ENCODE assay signal across 15 mouse cellular contexts in the genomic region with DNA sequence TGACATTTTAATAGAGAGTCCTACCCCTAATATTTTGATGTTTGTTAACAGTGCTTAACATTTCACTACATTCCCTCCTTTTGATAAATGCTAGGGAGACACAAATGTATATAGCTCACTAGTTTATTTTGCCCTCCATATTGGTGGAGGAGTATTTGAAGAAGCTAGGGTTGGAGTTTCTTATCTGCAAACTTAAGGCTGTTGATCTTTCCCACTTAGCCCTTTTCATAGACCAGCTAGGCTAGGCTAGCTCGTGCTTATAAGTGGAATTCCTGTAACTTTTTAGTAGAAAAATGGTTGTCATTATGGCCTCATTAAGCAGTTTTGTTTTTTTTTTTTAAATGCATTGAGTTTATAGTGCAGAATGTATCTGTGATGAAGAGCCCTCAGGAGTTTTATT. TPM values are rescaled to one million over a fixed set of nuclear protein-coding genes. Genes with fewer than 3 reads are reported as not detected.
DNase-seq lines count a peak whose midpoint lies in the region; ATAC-seq and TF ChIP-seq lines count a peak whose summit lies in the region.
"Had no signal": no experiment of that assay in that cellular context is flagged by ENCODE, and none has a peak within 500 bp of the region (broad histone marks: within the 10 kb centered on the region; RNA-seq: fewer than 3 reads in every experiment).

No protein-coding gene starts in this region.

- TF ChIP-seq RAD21 in MEL (IDR thresholded peaks at IDR 0.05; ENCODE audit: low read depth, low read length): no peak

- H3K27ac ChIP-seq in heart, embryonic 15.5 days: no peak overlapping the region
- H3K27ac ChIP-seq in lung, embryonic 15.5 days: no peak overlapping the region
- no peak overlapping the region for H3K27ac ChIP-seq in MEL (ENCODE audit: control insufficient read depth, low read depth, low read length)
- H3K27ac ChIP-seq in liver, embryonic 15.5 days (replicated peaks): peak overlapping the region; percentile 16; the same call in 1 of the 2 replicates
- H3K27ac ChIP-seq: macrophage had no signal

- 60% methylated on average over 1 of the region's 1 CpGs for WGBS in heart, embryonic 15.5 days
- WGBS in lung, embryonic 15.5 days: 27% methylated on average over 1 of the region's 1 CpGs
- 18% methylated on average over 1 of the region's 1 CpGs for WGBS in liver, embryonic 15.5 days (ENCODE audit: insufficient replicate concordance)

- TF ChIP-seq POLR2A in MEL (IDR thresholded peaks at IDR 0.05; ENCODE audit: control insufficient read depth in 1 of 2, insufficient read depth in 1 of 2, low read depth in 1 of 2, low read length in 2 of 2, poor library complexity in 1 of 2): no peak

- no peak for ATAC-seq in heart, embryonic 15.5 days (replicated peaks; ENCODE audit: insufficient number of reproducible peaks, insufficient read depth, low FRiP score, low read depth)
- no peak for ATAC-seq in lung, embryonic 15.5 days (ENCODE audit: borderline replicate concordance, extremely low read depth, low FRiP score, low TSS enrichment)
- no peak for ATAC-seq in liver, embryonic 15.5 days (ENCODE audit: insufficient read depth)
- ATAC-seq: forebrain, postnatal 0 days had no signal

- 0 out of 2 replicates have a peak overlapping the region, but pooled peaks have one; percentile 10 for H3K4me3 ChIP-seq in heart, embryonic 15.5 days
- H3K4me3 ChIP-seq in lung, embryonic 15.5 days: 0 out of 2 replicates have a peak overlapping the region, but pooled peaks have one; percentile 10
- H3K4me3 ChIP-seq in MEL (ENCODE audit: control insufficient read depth in 1 of 2, insufficient read depth in 1 of 2, low read depth in 2 of 2, low read length in 2 of 2): peak overlapping the region in 1 of 2 experiments; percentile 93; a peak in 2 of 4 replicates
- H3K4me3 ChIP-seq in liver, embryonic 15.5 days (replicated peaks): peak overlapping the region; percentile 39

- H3K79me2 ChIP-seq in MEL (ENCODE audit: control insufficient read depth, insufficient read depth, low read length, poor library complexity): peaks cover 36% of the 10 kb centered on the region

- no peak for TF ChIP-seq EP300 in MEL (IDR thresholded peaks at IDR 0.05; ENCODE audit: low read depth in 1 of 2, low read length in 2 of 2)

- H3K27me3 ChIP-seq in heart, embryonic 15.5 days: no peaks in the 10 kb centered on the region; the same call in 1 of the 2 replicates
- no peaks in the 10 kb centered on the region for H3K27me3 ChIP-seq in lung, embryonic 15.5 days
- H3K27me3 ChIP-seq in MEL (ENCODE audit: control insufficient read depth in 1 of 2, insufficient read depth in 2 of 2, low read length in 2 of 2): no peaks in the 10 kb centered on the region
- H3K27me3 ChIP-seq in liver, embryonic 15.5 days: no peaks in the 10 kb centered on the region

- H3K4me1 ChIP-seq in heart, embryonic 15.5 days (replicated peaks): peaks cover 6% of the 10 kb centered on the region
- H3K4me1 ChIP-seq in lung, embryonic 15.5 days: peaks cover 11% of the 10 kb centered on the region
- peaks cover 26 to 28% of the 10 kb centered on the region in 2 experiments for H3K4me1 ChIP-seq in MEL (ENCODE audit: control insufficient read depth in 1 of 2, insufficient read depth in 2 of 2, low read length in 2 of 2)
- H3K4me1 ChIP-seq in liver, embryonic 15.5 days (replicated peaks): peaks cover 46% of the 10 kb centered on the region

- no peak for DNase-seq in heart, postnatal 25 days (ENCODE audit: low spot score)
- DNase-seq in lung, postnatal 36 days: no peak
- peak; percentile 51 for DNase-seq in MEL (ENCODE audit: low read depth, low spot score)
- no peak for DNase-seq in adrenal gland, postnatal 25 days
- DNase-seq: cerebellum, adult 11-12 months; forebrain, postnatal 0 days; gastrocnemius, postnatal 25 days; heart, postnatal 14 days; kidney, adult 2 months; layer of hippocampus, postnatal 36 days; right cerebral cortex, postnatal 14 days had no signal

- peak overlapping the region; percentile 27; the same call in 1 of the 2 replicates for H3K4me2 ChIP-seq in heart, embryonic 15.5 days
- no peak overlapping the region for H3K4me2 ChIP-seq in lung, embryonic 15.5 days
- peak overlapping the region; percentile 76 for H3K4me2 ChIP-seq in liver, embryonic 15.5 days

- H3K9ac ChIP-seq in heart, embryonic 15.5 days: no peak overlapping the region
- no peak overlapping the region for H3K9ac ChIP-seq in lung, embryonic 15.5 days
- H3K9ac ChIP-seq in MEL (ENCODE audit: control insufficient read depth, low read depth, low read length, poor library complexity, severe bottlenecking): peak overlapping the region; percentile 19; the same call in 1 of the 2 replicates
- H3K9ac ChIP-seq in liver, embryonic 15.5 days: peak overlapping the region; percentile 50; the same call in 1 of the 2 replicates

- no peaks in the 10 kb centered on the region for H3K9me3 ChIP-seq in heart, embryonic 15.5 days (replicated peaks)
- H3K9me3 ChIP-seq in lung, embryonic 15.5 days: no peaks in the 10 kb centered on the region
- no peaks in the 10 kb centered on the region for H3K9me3 ChIP-seq in MEL (replicated peaks; ENCODE audit: insufficient read depth, low read length)
- no peaks in the 10 kb centered on the region for H3K9me3 ChIP-seq in liver, embryonic 15.5 days (replicated peaks)

- intact Hi-C loops in heart, postnatal 25 days (cut with DNase I): no loop called here

- H3K36me3 ChIP-seq in heart, embryonic 15.5 days: no peaks in the 10 kb centered on the region
- 0 out of 2 replicates have a peak, but pooled peaks cover 3% of the 10 kb centered on the region for H3K36me3 ChIP-seq in lung, embryonic 15.5 days
- H3K36me3 ChIP-seq in MEL (ENCODE audit: control insufficient read depth in 1 of 2, insufficient read depth in 2 of 2, low read length in 2 of 2): peaks cover 6 to 37% of the 10 kb centered on the region in 2 experiments
- H3K36me3 ChIP-seq in liver, embryonic 15.5 days (replicated peaks): peaks cover 16% of the 10 kb centered on the region

- no peak for TF ChIP-seq CTCF in MEL (IDR thresholded peaks at IDR 0.05 in 2 of 3, conservative IDR thresholded peaks at IDR 0.05 in 1 of 3; ENCODE audit: control insufficient read depth in 1 of 3, insufficient read depth in 1 of 3, low read depth in 2 of 3, low read length in 3 of 3, poor library complexity in 1 of 3, severe bottlenecking in 1 of 3)

TF ChIP-seq in MEL, 35 proteins besides CTCF, POLR2A, EP300 and RAD21:
- TF ChIP-seq GATA1 (IDR thresholded peaks at IDR 0.05; ENCODE audit: low read depth, low read length) (peak; percentile 62; the same call in 1 of the 2 replicates), NRF1 (IDR thresholded peaks at IDR 0.05; ENCODE audit: insufficient read depth, low read depth, low read length, poor library complexity, severe bottlenecking) (no peak)
TF ChIP-seq in MEL: peak in this region for 1.

RNA-seq across cellular contexts. Expression of gene Vkorc1l1, which starts 1.6 kb away (rescaled TPM):
- polyA plus RNA-seq in heart, embryonic 15.5 days (2015; fragmentation: Nextera tagmentation; extraction: Ambion mirVana): 13.2 and 14.3 TPM in 2 replicates
- 10 to 100 TPM; 14.1 to 16.4 TPM for total RNA-seq in heart, postnatal 25 days (2021)
- polyA plus RNA-seq in lung, embryonic 15.5 days (2015; fragmentation: Nextera tagmentation; extraction: Ambion mirVana): 24.8 and 27.2 TPM in 2 replicates
- total RNA-seq in MEL (2012; rRNA removed): 22.9 and 24.2 TPM in 2 replicates
- polyA plus RNA-seq in MEL (2012; ENCODE audit: insufficient read depth in 1 of 2, insufficient read length in 2 of 2, low read depth in 1 of 2, low replicate concordance in 2 of 2, missing spikeins in 1 of 2): 10 to 100 TPM in 1 of 2 experiments, not detected in 1; 42.4 TPM
- polyA plus RNA-seq in liver, embryonic 15.5 days (2015; fragmentation: Nextera tagmentation; extraction: Ambion mirVana): 18.4 and 21.7 TPM in 2 replicates
- 27.7 and 30.8 TPM in 2 replicates for total RNA-seq in adrenal gland, postnatal 25 days (2021)

RNA-seq across cellular contexts. Expression of gene Nupr1l, which starts 35.1 kb away (rescaled TPM):
- polyA plus RNA-seq in heart, embryonic 15.5 days (2015; fragmentation: Nextera tagmentation; extraction: Ambion mirVana): 2.0 and 2.8 TPM in 2 replicates
- total RNA-seq in heart, postnatal 25 days (2021): 1 to 10 TPM; 1.1 to 1.5 TPM
- polyA plus RNA-seq in lung, embryonic 15.5 days (2015; fragmentation: Nextera tagmentation; extraction: Ambion mirVana): 2.3 and 2.7 TPM in 2 replicates
- total RNA-seq in MEL (2012; rRNA removed): 0.59 and 1.2 TPM in 2 replicates
- under 1 TPM in 1 of 2 experiments, not detected in 1; 0.88 TPM for polyA plus RNA-seq in MEL (2012; ENCODE audit: insufficient read depth in 1 of 2, insufficient read length in 2 of 2, low read depth in 1 of 2, low replicate concordance in 2 of 2, missing spikeins in 1 of 2)
- 0.29 and 0.67 TPM in 2 replicates for polyA plus RNA-seq in liver, embryonic 15.5 days (2015; fragmentation: Nextera tagmentation; extraction: Ambion mirVana)
- 1.9 and 6.0 TPM in 2 replicates for total RNA-seq in adrenal gland, postnatal 25 days (2021)

RNA-seq across cellular contexts. Expression of gene Phkg1, which starts 45.1 kb away (rescaled TPM):
- polyA plus RNA-seq in heart, embryonic 15.5 days (2015; fragmentation: Nextera tagmentation; extraction: Ambion mirVana): 2.3 and 2.5 TPM in 2 replicates
- 10 to 100 TPM; 16.1 to 18.4 TPM for total RNA-seq in heart, postnatal 25 days (2021)
- polyA plus RNA-seq in lung, embryonic 15.5 days (2015; fragmentation: Nextera tagmentation; extraction: Ambion mirVana): 0.21 and 0.24 TPM in 2 replicates
- 0.26 and 0.62 TPM in 2 replicates for total RNA-seq in MEL (2012; rRNA removed)
- polyA plus RNA-seq in MEL (2012; ENCODE audit: insufficient read depth in 1 of 2, insufficient read length in 2 of 2, low read depth in 1 of 2, low replicate concordance in 2 of 2, missing spikeins in 1 of 2): under 1 TPM in 1 of 2 experiments, not detected in 1; 0.72 TPM
- 0.10 and 0.20 TPM in 2 replicates for polyA plus RNA-seq in liver, embryonic 15.5 days (2015; fragmentation: Nextera tagmentation; extraction: Ambion mirVana)
- total RNA-seq in adrenal gland, postnatal 25 days (2021): 3.1 and 3.2 TPM in 2 replicates
- polyA plus RNA-seq: macrophage had no signal

RNA-seq across cellular contexts. Expression of gene Zbed5, which starts 47.9 kb away (rescaled TPM):
- 2.1 and 2.6 TPM in 2 replicates for polyA plus RNA-seq in heart, embryonic 15.5 days (2015; fragmentation: Nextera tagmentation; extraction: Ambion mirVana)
- under 1 TPM; 0.21 to 0.31 TPM for total RNA-seq in heart, postnatal 25 days (2021)
- polyA plus RNA-seq in lung, embryonic 15.5 days (2015; fragmentation: Nextera tagmentation; extraction: Ambion mirVana): 4.6 and 5.1 TPM in 2 replicates
- 2.5 and 4.2 TPM in 2 replicates for total RNA-seq in MEL (2012; rRNA removed)
- 1 to 10 TPM in 1 of 2 experiments, not detected in 1; 4.0 TPM for polyA plus RNA-seq in MEL (2012; ENCODE audit: insufficient read depth in 1 of 2, insufficient read length in 2 of 2, low read depth in 1 of 2, low replicate concordance in 2 of 2, missing spikeins in 1 of 2)
- 0.62 and 0.69 TPM in 2 replicates for polyA plus RNA-seq in liver, embryonic 15.5 days (2015; fragmentation: Nextera tagmentation; extraction: Ambion mirVana)
- total RNA-seq in adrenal gland, postnatal 25 days (2021): 1.8 and 2.1 TPM in 2 replicates

RNA-seq across cellular contexts. Expression of gene Chchd2, which starts 56.1 kb away (rescaled TPM):
- polyA plus RNA-seq in heart, embryonic 15.5 days (2015; fragmentation: Nextera tagmentation; extraction: Ambion mirVana): 889 and 921 TPM in 2 replicates
- 1,000 to 10,000 TPM; 1,029 to 1,056 TPM for total RNA-seq in heart, postnatal 25 days (2021)
- polyA plus RNA-seq in lung, embryonic 15.5 days (2015; fragmentation: Nextera tagmentation; extraction: Ambion mirVana): 847 and 887 TPM in 2 replicates
- 905 and 951 TPM in 2 replicates for total RNA-seq in MEL (2012; rRNA removed)
- polyA plus RNA-seq in MEL (2012; ENCODE audit: insufficient read depth in 1 of 2, insufficient read length in 2 of 2, low read depth in 1 of 2, low replicate concordance in 2 of 2, missing spikeins in 1 of 2): 100 to 1,000 TPM in 1 of 2 experiments, not detected in 1; 588 TPM
- 519 and 524 TPM in 2 replicates for polyA plus RNA-seq in liver, embryonic 15.5 days (2015; fragmentation: Nextera tagmentation; extraction: Ambion mirVana)
- 798 and 898 TPM in 2 replicates for total RNA-seq in adrenal gland, postnatal 25 days (2021)

Comparison
In these comparisons a context has a peak if more than half of its experiments do, and no peak if none do; other contexts are left out.
1. H3K9ac ChIP-seq: peak in MEL (single experiment) and liver, embryonic 15.5 days (single experiment); none in heart, embryonic 15.5 days (single experiment) and lung, embryonic 15.5 days (single experiment).